Mouse (Mus musculus) lung, adult 2 months (tissue): ENCODE data around the gene Ccser1.

Experiments
- CTCF ChIP-seq: fragments of 200-500 bp; IDR thresholded peaks from 2 replicates; pipeline ENCODE4 v1.5.1; 2011; ENCODE audit warnings: mild to moderate bottlenecking, low read length, control low read depth; ENCODE audit not compliant: insufficient read depth
- POLR2A ChIP-seq: fragments of 200-500 bp; IDR thresholded peaks from 2 replicates; pipeline ENCODE4 v1.6.1; 2011; ENCODE audit warnings: low read depth, mild to moderate bottlenecking, control low read depth, low read length, borderline replicate concordance; ENCODE audit errors: extremely low read depth

DNA sequence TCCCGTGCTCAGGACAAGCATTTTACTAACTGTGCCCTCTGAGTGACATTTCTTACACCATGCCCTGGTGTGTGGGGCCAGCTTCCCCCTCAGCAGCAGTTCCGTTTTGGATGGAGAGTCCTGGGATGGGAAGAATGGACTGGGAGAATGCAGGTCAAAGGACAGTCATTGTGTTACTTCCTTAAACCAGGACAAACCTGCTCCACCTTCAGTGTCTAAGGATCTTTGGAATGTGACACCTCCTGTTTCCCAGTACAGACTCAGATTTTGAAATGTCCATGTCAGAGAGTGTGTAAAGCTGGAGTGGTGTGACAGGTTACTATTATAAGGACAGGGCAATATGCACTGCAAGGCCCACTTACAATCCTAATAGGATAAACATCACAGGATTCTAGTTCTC lies 8.9 kb downstream of the Ccser1 start:
- TF ChIP-seq POLR2A: no peak
- TF ChIP-seq CTCF: no peak
